Mouse (Mus musculus) liver, embryonic 12.5 days (tissue): ENCODE data around the gene Nckipsd. TPM values are rescaled to one million over a fixed set of nuclear protein-coding genes. Genes with fewer than 3 reads are reported as not detected.

Experiments used
- ATAC-seq: fragments of 200-750 bp; cut with Nextera tagmentation; 2 replicates; pipeline ENCODE4 v1.8.0; 2017; ENCODE audit warnings: moderate number of reproducible peaks, mild to moderate bottlenecking, moderate library complexity
- H3K27ac ChIP-seq: fragments of 300-500 bp; sonication (generic); 2 replicates; pipeline ENCODE4 v1.5.1; 2016; ENCODE audit warnings: mild to moderate bottlenecking
- H3K27me3 ChIP-seq: fragments of 300-500 bp; sonication (generic); replicated peaks from 2 replicates; pipeline ENCODE4 v1.6.1; 2016; ENCODE audit warnings: mild to moderate bottlenecking, moderate library complexity
- H3K36me3 ChIP-seq: fragments of 300-500 bp; sonication (generic); 2 replicates; pipeline ENCODE4 v1.6.1; 2016; ENCODE audit warnings: mild to moderate bottlenecking, moderate library complexity
- H3K4me1 ChIP-seq: fragments of 300-500 bp; sonication (generic); 2 replicates; pipeline ENCODE4 v1.6.1; 2016
- H3K4me2 ChIP-seq: fragments of 300-500 bp; sonication (generic); 2 replicates; pipeline ENCODE4 v1.6.1; 2016; ENCODE audit warnings: mild to moderate bottlenecking, moderate library complexity
- H3K4me3 ChIP-seq: fragments of 300-500 bp; sonication (generic); 2 replicates; pipeline ENCODE4 v1.5.1; 2016; ENCODE audit warnings: mild to moderate bottlenecking, moderate library complexity
- H3K9ac ChIP-seq: fragments of 300-500 bp; sonication (generic); 2 replicates; pipeline ENCODE4 v1.6.1; 2016; ENCODE audit warnings: mild to moderate bottlenecking, moderate library complexity
- H3K9me3 ChIP-seq: fragments of 300-500 bp; sonication (generic); replicated peaks from 2 replicates; pipeline ENCODE4 v1.6.1; 2016; ENCODE audit warnings: mild to moderate bottlenecking, moderate library complexity
- WGBS: fragments of 180-500 bp; shearing (Covaris S2); methylation state at CpG from one replicate; pipeline ENCODE4 v1.1.7; 2016; ENCODE audit not compliant: insufficient replicate concordance; 5-methylcytosine and 5-hydroxymethylcytosine counted together
- polyA plus RNA-seq: library from polyadenylated mRNA; unstranded; fragments of >200 nt; fragmentation: Nextera tagmentation; extraction: Ambion mirVana; gene quantifications from 2 replicates; pipeline ENCODE4 v1.2.1, GENCODE M21; 2016

The Nckipsd gene
- 5.6 and 9.1 TPM in 2 replicates for polyA plus RNA-seq

DNA sequence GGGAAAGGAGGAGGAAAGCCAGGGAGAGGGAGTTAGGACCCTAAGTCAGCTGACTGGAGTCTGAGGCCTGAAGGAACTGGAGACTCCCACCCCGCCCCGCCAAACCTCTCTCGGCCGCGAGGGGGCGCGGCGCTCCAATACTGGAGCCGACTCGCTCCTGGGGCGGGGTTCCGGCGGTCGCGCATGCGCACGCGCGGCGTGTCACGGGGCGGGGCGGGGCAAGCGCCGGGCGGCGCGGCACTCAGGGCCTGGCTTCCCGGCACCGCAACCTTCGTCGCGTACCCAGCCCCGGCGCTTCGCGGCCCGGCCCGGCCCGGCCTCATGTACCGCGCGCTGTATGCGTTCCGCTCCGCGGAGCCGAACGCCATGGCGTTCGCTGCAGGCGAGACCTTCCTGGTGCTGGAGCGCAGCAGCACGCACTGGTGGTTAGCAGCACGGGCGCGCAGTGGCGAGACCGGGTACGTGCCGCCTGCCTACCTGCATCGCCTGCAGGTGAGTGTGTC, at the start of gene Nckipsd:
Gene Nckipsd, plus strand, starts transcription at position 206 of the 503 bp plus-strand sequence.
- peak within 1 kb of the TSS; percentile 99 for H3K4me2 ChIP-seq
- H3K27ac ChIP-seq = peak within 1 kb of the TSS; percentile 93
- peak; percentile 85 for ATAC-seq

GRCm38 (mm10) chr9:108759121-108759520, 49.0 kb upstream of the Nckipsd start:
- Histone ChIP-seq H3K9me3 (no peaks in the 10 kb centered on the region), H3K4me3 (no peak overlapping the region), H3K27ac (no peak overlapping the region), H3K36me3 (no peaks in the 10 kb centered on the region), H3K4me2 (no peak overlapping the region), H3K4me1 (no peaks in the 10 kb centered on the region), H3K9ac (no peak overlapping the region), H3K27me3 (peaks cover 20% of the 10 kb centered on the region; the same call in 1 of the 2 replicates)
- no peak for ATAC-seq
- WGBS = 89% methylated on average over 20 of the region's 20 CpGs

More for the DNA sequence above, at the start of gene Nckipsd:
- Histone ChIP-seq H3K9me3 (no peaks in the 10 kb centered on the region), H3K27me3 (no peaks in the 10 kb centered on the region), H3K9ac (peak within 1 kb of the TSS; percentile 93), H3K4me1 (peaks cover 61% of the 10 kb centered on the region), H3K36me3 (peaks cover 67% of the 10 kb centered on the region), H3K4me3 (peak within 1 kb of the TSS; percentile 76)
- WGBS = 2% methylated on average over 62 of the region's 62 CpGs

- Histone ChIP-seq H3K4me2 (no peak overlapping the region), H3K9ac (no peak overlapping the region), H3K27ac (no peak overlapping the region), H3K9me3 (no peaks in the 10 kb centered on the region), H3K36me3 (no peaks in the 10 kb centered on the region), H3K4me3 (no peak overlapping the region), H3K4me1 (peaks cover 1% of the 10 kb centered on the region; the same call in 1 of the 2 replicates), H3K27me3 (peaks cover 17% of the 10 kb centered on the region; the same call in 1 of the 2 replicates)
- 50% methylated on average over 2 of the region's 2 CpGs for WGBS
- no peak for ATAC-seq
Observed at GRCm38 (mm10) chr9:108759805-108760204, 48.4 kb upstream of the Nckipsd start.

- H3K36me3 ChIP-seq = no peaks in the 10 kb centered on the region
- no peak overlapping the region for H3K4me2 ChIP-seq
- H3K4me3 ChIP-seq = no peak overlapping the region
- no peak overlapping the region for H3K9ac ChIP-seq
- peaks cover 10% of the 10 kb centered on the region; the same call in 1 of the 2 replicates for H3K4me1 ChIP-seq
- H3K27me3 ChIP-seq = peaks cover 8% of the 10 kb centered on the region; the same call in 1 of the 2 replicates
- H3K9me3 ChIP-seq = no peaks in the 10 kb centered on the region
- no peak for ATAC-seq
- H3K27ac ChIP-seq = no peak overlapping the region
Observed at GRCm38 (mm10) chr9:108761561-108761960, 46.6 kb upstream of the Nckipsd start.

- Histone ChIP-seq H3K27ac (no peak overlapping the region), H3K27me3 (peaks cover 13% of the 10 kb centered on the region; the same call in 1 of the 2 replicates), H3K4me3 (no peak overlapping the region), H3K9me3 (no peaks in the 10 kb centered on the region), H3K4me1 (peaks cover 10% of the 10 kb centered on the region; the same call in 1 of the 2 replicates), H3K9ac (no peak overlapping the region), H3K4me2 (no peak overlapping the region), H3K36me3 (no peaks in the 10 kb centered on the region)
- WGBS = 42% methylated on average over 10 of the region's 10 CpGs
- ATAC-seq = no peak
Observed at GRCm38 (mm10) chr9:108764971-108765370, 43.2 kb upstream of the Nckipsd start.

- no peak overlapping the region for H3K9ac ChIP-seq
- no peak overlapping the region for H3K27ac ChIP-seq
- peaks cover 22% of the 10 kb centered on the region for H3K4me1 ChIP-seq
- H3K4me3 ChIP-seq = no peak overlapping the region
- peak; percentile 79 for ATAC-seq
- H3K36me3 ChIP-seq = no peaks in the 10 kb centered on the region
- H3K4me2 ChIP-seq = peak overlapping the region; percentile 24
- WGBS = 71% methylated on average over 4 of the region's 4 CpGs
- H3K9me3 ChIP-seq = no peaks in the 10 kb centered on the region
- peaks cover 19% of the 10 kb centered on the region for H3K27me3 ChIP-seq
Observed at GRCm38 (mm10) chr9:108776614-108777013, 31.6 kb upstream of the Nckipsd start.

DNA sequence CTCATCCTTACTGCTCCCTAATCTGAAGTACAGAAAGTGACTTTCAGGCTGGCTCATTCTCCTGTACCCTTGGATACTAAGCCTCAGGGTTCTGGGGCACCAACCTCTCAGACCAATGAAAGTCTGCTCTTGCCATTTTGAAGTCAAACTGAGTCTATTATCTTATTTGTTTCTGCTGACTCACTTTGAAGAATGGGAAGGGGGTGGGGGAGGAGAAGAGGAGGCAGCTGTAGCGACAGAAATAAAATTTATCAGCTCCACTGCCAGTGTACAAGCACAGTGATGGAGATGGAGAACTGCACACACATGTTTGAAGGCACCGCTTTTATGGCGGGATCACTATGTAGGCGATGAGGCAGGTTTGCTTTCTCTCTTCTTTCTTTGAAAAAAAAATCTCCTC, 30.9 kb upstream of the Nckipsd start:
- Histone ChIP-seq H3K9ac (no peak overlapping the region), H3K27ac (no peak overlapping the region), H3K4me3 (no peak overlapping the region), H3K36me3 (no peaks in the 10 kb centered on the region), H3K27me3 (peaks cover 17% of the 10 kb centered on the region), H3K4me2 (peak overlapping the region; percentile 24), H3K9me3 (no peaks in the 10 kb centered on the region), H3K4me1 (peaks cover 25% of the 10 kb centered on the region)
- no peak for ATAC-seq
- WGBS = 62% methylated on average over 4 of the region's 4 CpGs

DNA sequence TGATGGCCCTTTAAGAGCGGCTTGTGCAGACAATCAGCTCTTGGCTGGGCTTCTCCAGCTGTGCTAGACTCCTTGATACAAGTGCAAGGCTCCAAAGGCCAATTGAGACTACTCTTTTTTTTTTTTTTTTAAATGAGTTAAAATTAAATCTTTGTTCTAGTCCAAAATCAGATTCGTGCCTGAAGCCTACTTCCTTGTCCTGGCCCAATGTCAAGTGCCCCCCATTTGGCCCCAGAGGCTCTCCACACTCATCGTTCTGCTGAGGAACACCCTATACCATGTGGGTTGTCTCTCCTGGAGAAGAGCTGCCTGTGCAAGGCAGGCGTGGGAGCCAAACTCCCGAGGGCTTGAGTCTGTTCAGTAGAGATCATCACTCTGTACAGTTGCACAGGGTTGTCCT, 27.2 kb upstream of the Nckipsd start:
- H3K9me3 ChIP-seq = no peaks in the 10 kb centered on the region
- 55% methylated on average over 5 of the region's 5 CpGs for WGBS
- H3K4me2 ChIP-seq = no peak overlapping the region
- peaks cover 2% of the 10 kb centered on the region; the same call in 1 of the 2 replicates for H3K36me3 ChIP-seq
- no peak overlapping the region for H3K27ac ChIP-seq
- ATAC-seq = no peak
- H3K27me3 ChIP-seq = peaks cover 6% of the 10 kb centered on the region; the same call in 1 of the 2 replicates
- H3K4me3 ChIP-seq = no peak overlapping the region
- H3K9ac ChIP-seq = no peak overlapping the region
- peaks cover 49% of the 10 kb centered on the region for H3K4me1 ChIP-seq

GRCm38 (mm10) chr9:108781891-108782290, 26.3 kb upstream of the Nckipsd start:
- H3K4me1 ChIP-seq = peaks cover 48% of the 10 kb centered on the region
- WGBS = 47% methylated on average over 4 of the region's 4 CpGs
- no peak overlapping the region for H3K27ac ChIP-seq

GRCm38 (mm10) chr9:108782836-108783547, 25.2 kb upstream of the Nckipsd start:
- peak overlapping the region; percentile 93 for H3K4me3 ChIP-seq
- peak overlapping the region; percentile 3; the same call in 1 of the 2 replicates for H3K9ac ChIP-seq
- peak overlapping the region; percentile 72 for H3K4me2 ChIP-seq
- 43% methylated on average over 9 of the region's 9 CpGs for WGBS
- H3K4me1 ChIP-seq = peaks cover 45% of the 10 kb centered on the region
- H3K27me3 ChIP-seq = peaks cover 4% of the 10 kb centered on the region; the same call in 1 of the 2 replicates
- ATAC-seq = no peak
- peaks cover 17% of the 10 kb centered on the region for H3K36me3 ChIP-seq
- H3K27ac ChIP-seq = peak overlapping the region; percentile 15; the same call in 1 of the 2 replicates
- no peaks in the 10 kb centered on the region for H3K9me3 ChIP-seq

More at GRCm38 (mm10) chr9:108781891-108782290, 26.3 kb upstream of the Nckipsd start:
- Histone ChIP-seq H3K9me3 (no peaks in the 10 kb centered on the region), H3K9ac (no peak overlapping the region), H3K4me3 (no peak overlapping the region), H3K27me3 (peaks cover 4% of the 10 kb centered on the region; the same call in 1 of the 2 replicates), H3K4me2 (no peak overlapping the region), H3K36me3 (peaks cover 10% of the 10 kb centered on the region)
- no peak for ATAC-seq

- Histone ChIP-seq H3K9me3 (no peaks in the 10 kb centered on the region), H3K9ac (peak within 1 kb of the TSS; percentile 96), H3K27me3 (peaks cover 4% of the 10 kb centered on the region; the same call in 1 of the 2 replicates), H3K4me2 (peak within 1 kb of the TSS; percentile 72), H3K4me3 (peak within 1 kb of the TSS; percentile 93), H3K27ac (peak within 1 kb of the TSS; percentile 82), H3K4me1 (peaks cover 52% of the 10 kb centered on the region), H3K36me3 (peaks cover 23% of the 10 kb centered on the region)
- peak; percentile 98 for ATAC-seq
- 1% methylated on average over 56 of the region's 56 CpGs for WGBS
Observed at GRCm38 (mm10) chr9:108783548-108784463, 24.4 kb upstream of the Nckipsd start, which contains the start of gene Ip6k2. TSS of gene Ip6k2 (plus strand) at chr9:108783796.
